Mouse (Mus musculus) megakaryocyte, embryonic 14.5 days (primary cell): ENCODE measurements around the gene Haus2. TPM values are rescaled to one million over a fixed set of nuclear protein-coding genes. Genes with fewer than 3 reads are reported as not detected.
A peak's percentile ranks its signal among the peaks of the same experiment; 100 is the strongest.

ENCODE experiments used
- H3K27me3 ChIP-seq: replicated peaks from 2 replicates; pipeline ENCODE3; 2012; ENCODE audit warnings: inconsistent platforms
- H3K36me3 ChIP-seq: replicated peaks from 2 replicates; pipeline ENCODE3; 2012; ENCODE audit warnings: low read length, inconsistent platforms, mixed read lengths
- H3K4me1 ChIP-seq: 2 replicates; pipeline ENCODE4 v1.6.1; 2012; ENCODE audit warnings: inconsistent platforms
- H3K4me3 ChIP-seq: replicated peaks from 2 replicates; pipeline ENCODE3; 2012; ENCODE audit warnings: moderate library complexity, mild to moderate bottlenecking, inconsistent platforms
- H3K9me3 ChIP-seq: 2 replicates; pipeline ENCODE4 v1.6.1; 2012; ENCODE audit warnings: inconsistent platforms
- FLI1 ChIP-seq: IDR thresholded peaks from 2 replicates; pipeline ENCODE4 v1.6.1; 2012; ENCODE audit warnings: low read length, inconsistent platforms, mixed read lengths
- GATA1 ChIP-seq: IDR thresholded peaks from 3 replicates; pipeline ENCODE4 v1.6.1; 2012; ENCODE audit warnings: mixed read lengths, low read length, inconsistent platforms, borderline replicate concordance
- polyA plus RNA-seq: library from polyadenylated mRNA; stranded (reverse); fragments of >175 nt; gene quantifications from 2 replicates; pipeline ENCODE4 v1.2.3, GENCODE M21; 2012; ENCODE audit warnings: low replicate concordance; ENCODE audit not compliant: insufficient read depth

Gene Haus2
- polyA plus RNA-seq, 1 experiment, result 0.89 TPM

- Histone ChIP-seq H3K4me1 (peaks cover 9% of the 10 kb centered on the region; the same call in 1 of the 2 replicates), H3K9me3 (no peaks in the 10 kb centered on the region), H3K36me3 (peaks cover 58% of the 10 kb centered on the region), H3K27me3 (no peaks in the 10 kb centered on the region), H3K4me3 (no peak overlapping the region)
- TF ChIP-seq GATA1 (no peak), FLI1 (no peak)
Observed at GRCm38 (mm10) chr2:120619538-120619937, 10.4 kb downstream of the Haus2 start.

GRCm38 (mm10) chr2:120622920-120623319 lies 13.7 kb downstream of the Haus2 start:
- Histone ChIP-seq H3K27me3 (no peaks in the 10 kb centered on the region), H3K9me3 (no peaks in the 10 kb centered on the region), H3K4me1 (peaks cover 24% of the 10 kb centered on the region), H3K36me3 (peaks cover 28% of the 10 kb centered on the region), H3K4me3 (no peak overlapping the region)
- no peak for TF ChIP-seq GATA1
- TF ChIP-seq FLI1, result no peak

- no peak for TF ChIP-seq FLI1
- no peak for TF ChIP-seq GATA1
- Histone ChIP-seq H3K9me3 (no peaks in the 10 kb centered on the region), H3K4me1 (peaks cover 58% of the 10 kb centered on the region), H3K36me3 (no peaks in the 10 kb centered on the region), H3K4me3 (peak overlapping the region; percentile 92), H3K27me3 (peaks cover 14% of the 10 kb centered on the region)
Observed at GRCm38 (mm10) chr2:120628076-120628865, 19.1 kb downstream of the Haus2 start.

GRCm38 (mm10) chr2:120628886-120629735 lies 19.9 kb downstream of the Haus2 start, which contains the start of gene Stard9:
Gene Stard9, plus strand, starts transcription at chr2:120629121.
- TF ChIP-seq FLI1, result no peak
- no peak for TF ChIP-seq GATA1
- peaks cover 58% of the 10 kb centered on the region for H3K4me1 ChIP-seq
- H3K4me3 ChIP-seq, result peak within 1 kb of the TSS; percentile 92
- H3K36me3 ChIP-seq, result no peaks in the 10 kb centered on the region
- peaks cover 14% of the 10 kb centered on the region for H3K27me3 ChIP-seq
- H3K9me3 ChIP-seq, result no peaks in the 10 kb centered on the region

DNA sequence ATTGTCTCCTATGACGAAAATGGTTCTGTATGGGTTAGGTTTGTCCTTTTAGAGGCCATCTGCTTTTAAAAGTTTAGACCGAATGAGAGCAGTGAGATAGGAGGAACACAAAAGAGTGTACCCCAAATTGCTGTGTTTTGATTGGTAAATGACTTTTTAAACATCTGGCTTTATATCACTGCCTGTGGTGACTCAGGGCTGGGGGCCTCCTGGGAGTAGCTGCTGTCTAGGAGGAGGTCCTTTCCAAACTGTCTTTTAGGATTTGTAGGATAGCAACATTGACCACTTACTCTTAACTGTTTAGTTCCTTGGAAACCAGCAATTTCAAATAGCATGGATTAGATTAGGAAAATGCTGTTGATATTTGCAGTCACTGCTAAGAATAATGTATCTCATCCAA lies 21.1 kb downstream of the Haus2 start:
- Histone ChIP-seq H3K4me1 (peaks cover 58% of the 10 kb centered on the region), H3K4me3 (no peak overlapping the region), H3K9me3 (no peaks in the 10 kb centered on the region), H3K36me3 (no peaks in the 10 kb centered on the region), H3K27me3 (peaks cover 18% of the 10 kb centered on the region)
- TF ChIP-seq FLI1, result no peak
- no peak for TF ChIP-seq GATA1

- peaks cover 56% of the 10 kb centered on the region for H3K4me1 ChIP-seq
- no peaks in the 10 kb centered on the region for H3K9me3 ChIP-seq
- no peak overlapping the region for H3K4me3 ChIP-seq
- TF ChIP-seq FLI1 (no peak), GATA1 (no peak)
- peaks cover 18% of the 10 kb centered on the region for H3K27me3 ChIP-seq
- H3K36me3 ChIP-seq, result no peaks in the 10 kb centered on the region
Observed at GRCm38 (mm10) chr2:120630655-120631054, 21.5 kb downstream of the Haus2 start.

DNA sequence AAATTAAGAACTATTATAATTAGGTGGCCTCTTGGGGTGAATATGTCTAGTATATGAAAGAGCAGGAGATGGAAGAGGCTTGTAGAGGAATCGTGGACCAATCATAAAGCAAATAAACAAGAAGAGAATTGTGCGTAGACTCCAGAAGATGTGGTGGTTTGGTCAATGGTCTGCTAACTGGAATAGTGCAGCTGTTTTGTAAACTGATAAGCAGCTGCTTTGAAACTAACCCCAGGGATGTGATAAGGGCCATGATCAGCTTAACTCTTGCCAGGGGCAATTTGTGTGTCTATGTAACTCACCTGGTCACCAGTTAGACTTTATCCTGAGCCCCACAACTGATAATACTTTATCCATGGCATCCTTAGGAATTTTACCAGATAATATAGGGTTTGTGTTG lies 22.3 kb downstream of the Haus2 start:
- Histone ChIP-seq H3K9me3 (no peaks in the 10 kb centered on the region), H3K36me3 (no peaks in the 10 kb centered on the region), H3K27me3 (peaks cover 18% of the 10 kb centered on the region), H3K4me1 (peaks cover 47% of the 10 kb centered on the region), H3K4me3 (no peak overlapping the region)
- TF ChIP-seq GATA1 (no peak; the same call in 2 of the 3 replicates), FLI1 (no peak)

- H3K27me3 ChIP-seq, result peaks cover 18% of the 10 kb centered on the region
- H3K4me3 ChIP-seq, result peak overlapping the region; percentile 68
- TF ChIP-seq FLI1, result no peak
- no peak for TF ChIP-seq GATA1
- no peaks in the 10 kb centered on the region for H3K9me3 ChIP-seq
- H3K36me3 ChIP-seq, result no peaks in the 10 kb centered on the region
- H3K4me1 ChIP-seq, result peaks cover 46% of the 10 kb centered on the region
Observed at GRCm38 (mm10) chr2:120631957-120632356, 22.8 kb downstream of the Haus2 start.

GRCm38 (mm10) chr2:120640835-120641234 lies 31.7 kb downstream of the Haus2 start:
- no peaks in the 10 kb centered on the region for H3K4me1 ChIP-seq
- no peak overlapping the region for H3K4me3 ChIP-seq
- no peaks in the 10 kb centered on the region for H3K36me3 ChIP-seq
- no peak for TF ChIP-seq FLI1
- no peak for TF ChIP-seq GATA1
- peaks cover 5% of the 10 kb centered on the region for H3K27me3 ChIP-seq
- H3K9me3 ChIP-seq, result no peaks in the 10 kb centered on the region

GRCm38 (mm10) chr2:120643836-120644235 lies 34.7 kb downstream of the Haus2 start:
- H3K9me3 ChIP-seq, result no peaks in the 10 kb centered on the region
- no peaks in the 10 kb centered on the region for H3K36me3 ChIP-seq
- H3K4me3 ChIP-seq, result no peak overlapping the region
- H3K27me3 ChIP-seq, result peaks cover 5% of the 10 kb centered on the region
- TF ChIP-seq GATA1, result no peak
- peaks cover 6% of the 10 kb centered on the region; the same call in 1 of the 2 replicates for H3K4me1 ChIP-seq
